Mouse (Mus musculus) MN1 (cell line): ENCODE data around the gene Ctps.

Experiments
- DNase-seq: peaks from one replicate; pipeline ENCODE4 v3.0.0-alpha.2; 2016; ENCODE audit warnings: low spot score

Gene Ctps

DNA sequence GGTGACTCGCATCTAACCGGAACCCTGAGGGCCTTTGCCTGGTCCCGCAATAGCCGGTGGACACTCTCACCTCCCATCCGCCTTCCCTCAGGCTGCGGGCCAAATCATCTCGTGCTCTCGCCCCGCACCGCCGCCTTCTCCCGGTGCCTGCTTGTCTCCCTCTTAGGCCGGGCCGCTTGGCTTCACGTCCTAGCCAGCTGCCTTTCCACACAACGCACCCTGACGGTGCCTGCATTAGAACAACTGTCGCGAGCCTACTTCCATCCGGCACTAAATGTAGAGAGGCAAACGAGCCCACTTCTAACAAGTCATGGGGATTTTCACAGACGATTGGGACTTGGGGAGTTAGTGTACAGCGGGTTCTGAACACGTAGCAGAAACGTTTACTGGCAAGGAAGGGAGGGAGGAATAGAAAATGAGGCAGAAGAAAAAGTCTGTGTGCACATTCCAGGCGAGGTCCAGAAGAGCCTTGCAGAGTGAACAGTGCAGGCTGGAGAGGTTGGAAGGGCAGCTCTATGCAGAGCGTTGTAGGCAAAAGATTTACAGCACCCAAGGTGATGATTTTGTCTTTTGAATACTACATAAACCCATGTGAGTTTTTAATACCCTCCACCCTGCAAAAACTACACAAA lies 478 bp upstream of the Ctps start:
- DNase-seq, result no peak

DNA sequence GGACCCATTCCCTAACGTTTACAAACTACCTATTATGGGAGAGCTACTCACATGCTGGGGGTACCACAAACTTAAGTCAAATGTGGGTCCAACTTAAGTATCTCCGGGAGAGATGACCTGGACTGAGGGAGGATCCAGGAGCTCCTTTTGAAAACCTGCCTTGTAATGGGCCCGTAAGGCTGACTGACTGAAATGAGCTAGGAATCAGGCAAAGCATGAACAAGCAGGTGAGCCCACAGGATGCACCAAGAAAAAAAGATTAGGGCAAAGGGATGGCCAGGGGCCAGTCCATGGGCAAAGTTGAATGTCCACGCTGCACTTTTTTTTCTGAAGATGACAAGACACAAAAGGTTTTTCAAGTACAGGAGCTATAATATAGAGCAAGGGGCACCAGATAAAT lies 1.1 kb downstream of the Ctps start:
- no peak for DNase-seq

- no peak for DNase-seq
These were observed 2.1 kb downstream of the Ctps start for GRCm38 (mm10) chr4:120568005-120568404.

- no peak for DNase-seq
These were observed 4.3 kb downstream of the Ctps start for GRCm38 (mm10) chr4:120565726-120566125.

GRCm38 (mm10) chr4:120556592-120556991 lies 13.5 kb downstream of the Ctps start:
- DNase-seq, result no peak

DNA sequence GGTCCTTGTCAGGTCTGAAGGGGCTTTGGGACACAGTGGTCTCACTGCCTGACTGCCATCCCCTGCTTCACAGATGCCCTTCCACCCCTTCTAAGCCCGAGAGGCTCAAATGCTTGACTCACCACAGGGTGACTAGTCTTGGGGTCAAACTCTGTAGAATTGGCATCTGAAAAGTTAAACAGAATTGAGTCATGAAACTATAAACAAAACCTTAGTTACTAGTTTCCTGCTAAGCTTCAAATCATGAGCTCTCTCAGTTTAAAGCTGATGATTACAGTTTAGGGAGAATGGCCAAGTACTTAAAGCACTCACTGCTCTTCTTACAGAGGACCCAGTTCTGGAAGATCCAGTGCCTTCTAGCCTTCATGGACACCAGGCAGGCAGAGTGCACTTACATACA lies 25.2 kb downstream of the Ctps start:
- no peak for DNase-seq

DNA sequence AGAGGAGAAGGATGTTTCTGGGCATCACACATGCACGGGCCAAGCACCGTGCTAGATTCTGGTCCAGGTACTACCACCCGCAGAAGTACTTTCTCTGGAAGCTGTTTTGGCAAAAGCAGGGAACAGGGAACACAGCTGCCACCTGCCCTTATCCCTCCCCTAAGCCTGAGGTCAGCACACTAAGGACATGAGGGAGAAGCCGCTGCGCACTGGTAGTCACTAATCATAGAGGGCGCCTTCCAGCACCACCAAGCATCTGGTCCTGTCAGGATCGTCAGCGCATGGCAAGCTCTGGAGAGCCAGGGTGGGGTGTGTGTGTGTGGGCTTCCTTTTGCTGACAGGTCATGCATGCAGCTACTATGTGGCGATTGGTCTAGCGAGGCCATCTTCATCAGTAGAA lies 31.4 kb downstream of the Ctps start:
- DNase-seq, result no peak

- DNase-seq, result no peak
These were observed 38.1 kb downstream of the Ctps start, which contains the start of gene Slfnl1 for GRCm38 (mm10) chr4:120531986-120532385. Gene Slfnl1 (plus strand): TSS chr4:120532231.

DNA sequence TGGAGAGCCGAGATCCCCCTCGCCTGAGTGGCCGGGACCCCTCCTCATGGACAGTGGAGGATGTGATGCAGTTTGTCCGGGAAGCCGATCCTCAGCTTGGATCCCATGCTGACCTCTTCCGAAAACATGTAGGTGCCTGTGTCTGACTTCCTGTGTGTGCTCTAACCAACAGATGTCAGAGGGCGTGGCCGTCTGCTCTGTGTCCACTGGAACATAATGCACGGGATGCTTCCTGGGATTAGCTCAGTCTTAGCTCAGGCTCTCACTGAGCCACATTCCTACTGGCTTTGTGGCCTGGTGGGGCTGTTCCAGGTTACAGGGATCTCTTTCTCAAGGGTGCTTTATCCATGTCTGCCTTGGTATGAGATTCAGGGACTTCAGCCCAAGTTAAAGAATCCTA lies 41.9 kb downstream of the Ctps start:
- no peak for DNase-seq

DNA sequence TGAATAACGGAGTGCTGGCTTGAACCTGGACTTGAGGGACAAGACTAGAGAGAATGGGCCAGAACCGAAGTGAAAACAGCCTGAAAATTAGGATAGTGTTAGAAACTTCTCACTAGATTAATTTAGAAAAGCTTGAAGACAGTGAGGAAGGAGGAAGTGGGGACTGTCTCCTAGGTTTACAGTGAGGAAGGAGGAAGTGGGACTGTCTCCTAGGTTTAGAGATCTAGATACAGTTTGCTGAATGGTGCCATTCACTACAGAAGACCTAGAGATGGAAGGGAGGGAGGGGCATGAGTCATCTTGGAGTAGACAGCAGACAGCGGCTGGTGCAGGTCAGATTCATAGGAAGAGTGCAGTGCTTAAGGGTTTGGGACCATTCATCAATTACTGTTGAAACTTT lies 47.0 kb downstream of the Ctps start:
- no peak for DNase-seq

DNA sequence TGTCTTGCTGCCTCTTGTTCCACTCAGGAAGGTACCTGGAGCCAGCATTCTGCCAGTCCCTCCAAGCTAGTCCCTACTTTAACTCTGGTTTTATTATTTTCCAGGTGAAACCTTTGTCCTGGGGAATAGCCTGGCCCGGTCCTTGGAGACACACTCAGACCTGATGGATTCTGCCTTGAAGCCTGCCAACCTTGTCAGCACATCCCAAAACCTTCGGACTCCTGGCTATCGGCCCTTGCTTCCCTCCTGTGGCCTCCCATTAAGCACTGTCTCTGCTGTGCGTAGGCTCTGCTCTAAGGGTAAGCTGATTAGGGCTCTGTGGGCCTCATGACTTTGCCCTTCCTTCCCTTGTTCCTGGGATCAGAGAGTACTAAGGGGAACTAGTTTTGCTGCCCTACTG lies 47.7 kb downstream of the Ctps start:
- no peak for DNase-seq

DNA sequence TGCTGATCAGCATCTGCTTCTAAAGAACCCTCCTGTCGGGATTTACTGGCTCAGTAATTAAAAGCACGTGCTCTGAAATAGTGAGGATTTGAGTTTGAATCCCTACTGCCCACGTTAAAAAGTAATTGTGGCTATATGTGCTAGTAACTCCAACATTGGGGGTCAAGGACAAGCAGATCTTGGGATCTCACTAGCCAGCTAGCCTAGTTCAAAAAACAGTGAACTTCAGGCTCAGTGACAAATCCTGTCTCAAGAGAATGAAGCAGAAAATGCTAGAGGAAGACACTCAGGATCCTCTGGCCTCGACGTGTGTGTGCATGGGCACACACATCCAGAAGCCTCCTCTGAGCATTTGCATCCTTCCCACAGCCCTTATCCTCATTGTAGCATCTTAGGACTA lies 48.3 kb downstream of the Ctps start:
- DNase-seq, result no peak

DNA sequence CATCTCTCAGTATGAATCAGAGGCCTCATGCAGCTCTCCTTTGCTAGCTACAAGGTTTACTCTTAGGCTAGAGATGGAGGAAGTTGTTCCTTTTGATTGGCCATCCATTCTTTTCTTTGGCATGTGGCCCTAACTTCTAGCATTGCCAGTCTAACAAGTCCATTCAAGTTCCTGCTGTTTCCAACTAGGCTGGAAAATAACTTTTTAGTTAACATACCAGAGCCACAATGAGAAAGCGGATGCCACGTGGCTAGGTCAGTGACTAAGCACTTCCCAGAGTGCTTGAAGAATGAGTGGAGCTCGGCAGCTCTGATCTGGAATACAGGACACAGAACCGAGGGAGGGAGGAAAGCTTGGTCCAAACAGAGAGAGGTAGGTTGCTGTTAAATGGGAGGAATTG lies 52.7 kb downstream of the Ctps start:
- no peak for DNase-seq

DNA sequence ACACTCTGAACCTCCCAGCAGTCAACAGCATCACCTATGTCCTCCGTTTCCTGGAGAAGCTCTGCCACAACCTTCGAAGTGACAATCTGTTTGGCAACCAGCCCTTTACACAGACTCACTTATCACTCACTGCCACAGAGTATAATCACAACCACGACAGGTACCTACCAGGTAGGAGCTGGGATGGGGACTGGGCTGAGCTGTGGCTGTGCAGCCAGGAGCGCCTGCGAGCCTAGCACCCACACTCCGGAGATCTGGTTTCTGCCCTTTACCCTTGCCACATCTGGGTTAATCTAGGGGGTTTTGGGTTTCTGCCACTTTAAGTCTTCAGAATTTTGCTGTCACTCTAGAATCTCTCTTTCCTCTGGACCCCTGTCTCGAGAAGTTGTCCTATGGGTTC lies 53.2 kb downstream of the Ctps start:
- no peak for DNase-seq

GRCm38 (mm10) chr4:120516491-120516890 lies 53.6 kb downstream of the Ctps start:
- DNase-seq, result no peak

- no peak for DNase-seq
These were observed 55.7 kb downstream of the Ctps start for GRCm38 (mm10) chr4:120514366-120514765.

DNA sequence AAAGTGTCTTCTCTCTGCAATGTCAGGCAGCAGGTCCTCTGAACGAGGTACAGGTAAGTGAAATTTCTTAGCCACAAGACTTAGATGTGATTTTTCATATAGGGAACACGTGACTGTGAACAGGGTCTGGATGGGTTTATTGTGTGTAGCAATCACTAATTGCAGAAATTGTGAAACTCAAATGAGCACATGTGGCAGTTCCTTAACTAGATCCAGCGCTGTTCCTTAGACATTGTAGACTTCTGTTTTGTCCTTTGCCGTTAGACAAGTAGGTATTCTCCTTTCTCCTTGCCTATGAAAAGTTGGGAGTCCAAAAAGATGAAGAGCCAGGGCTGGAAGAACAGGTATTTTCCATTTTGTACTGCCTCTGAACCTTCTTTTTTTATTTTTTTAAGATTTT lies 58.9 kb downstream of the Ctps start:
- no peak for DNase-seq

- no peak for DNase-seq
These were observed 63.1 kb downstream of the Ctps start for GRCm38 (mm10) chr4:120506955-120507354.
